30 mouse cellular contexts compared by ENCODE assay signal in genomic region chr3:115207072-115207471, GRCm38 (mm10).
DNase-seq lines count a peak whose midpoint lies in the region; ATAC-seq and TF ChIP-seq lines count a peak whose summit lies in the region.
"Had no signal": no experiment of that assay in that cellular context is flagged by ENCODE, and none has a peak within 500 bp of the region (broad histone marks: within the 10 kb centered on the region; RNA-seq: fewer than 3 reads in every experiment).

No protein-coding gene starts in this region.

- no peaks in the 10 kb centered on the region for H3K4me1 ChIP-seq in forebrain, embryonic 13.5 days
- H3K4me1 ChIP-seq in forebrain, embryonic 10.5 days: no peaks in the 10 kb centered on the region
- no peaks in the 10 kb centered on the region for H3K4me1 ChIP-seq in hindbrain, embryonic 16.5 days (ENCODE audit: control insufficient read depth, insufficient read depth, low read depth, low read length)
- no peaks in the 10 kb centered on the region for H3K4me1 ChIP-seq in hindbrain, embryonic 13.5 days (replicated peaks)
- no peaks in the 10 kb centered on the region for H3K4me1 ChIP-seq in midbrain, embryonic 14.5 days (ENCODE audit: control insufficient read depth, insufficient read depth, low read length)
- H3K4me1 ChIP-seq in midbrain, embryonic 10.5 days: no peaks in the 10 kb centered on the region
- no peaks in the 10 kb centered on the region for H3K4me1 ChIP-seq in forebrain, postnatal 0 days (ENCODE audit: insufficient read depth)
- H3K4me1 ChIP-seq: embryonic facial prominence, embryonic 15.5 days; heart, embryonic 12.5 days; kidney, embryonic 15.5 days; limb, embryonic 13.5 days; liver, embryonic 13.5 days; neural tube, embryonic 15.5 days had no signal

- TF ChIP-seq CTCF in forebrain, postnatal 0 days (IDR thresholded peaks at IDR 0.05; ENCODE audit: low read depth): no peak

- WGBS in forebrain, embryonic 13.5 days: 44% methylated on average over 4 of the region's 4 CpGs
- WGBS in forebrain, embryonic 10.5 days: 91% methylated on average over 4 of the region's 4 CpGs
- WGBS in hindbrain, embryonic 16.5 days: 54% methylated on average over 4 of the region's 4 CpGs
- 69% methylated on average over 4 of the region's 4 CpGs for WGBS in hindbrain, embryonic 13.5 days
- 79% methylated on average over 4 of the region's 4 CpGs for WGBS in midbrain, embryonic 14.5 days
- WGBS in midbrain, embryonic 10.5 days: 87% methylated on average over 4 of the region's 4 CpGs
- WGBS in forebrain, postnatal 0 days: 30% methylated on average over 4 of the region's 4 CpGs

- no peaks in the 10 kb centered on the region for H3K27me3 ChIP-seq in forebrain, embryonic 13.5 days
- H3K27me3 ChIP-seq in forebrain, embryonic 10.5 days (ENCODE audit: poor library complexity, severe bottlenecking): no peaks in the 10 kb centered on the region
- H3K27me3 ChIP-seq in hindbrain, embryonic 16.5 days (replicated peaks; ENCODE audit: control insufficient read depth, insufficient read depth, low read length): no peaks in the 10 kb centered on the region
- H3K27me3 ChIP-seq in hindbrain, embryonic 13.5 days: no peaks in the 10 kb centered on the region
- no peaks in the 10 kb centered on the region for H3K27me3 ChIP-seq in midbrain, embryonic 14.5 days (ENCODE audit: control insufficient read depth, insufficient read depth, low read length)
- H3K27me3 ChIP-seq in midbrain, embryonic 10.5 days (ENCODE audit: low read depth, poor library complexity, severe bottlenecking): no peaks in the 10 kb centered on the region
- no peaks in the 10 kb centered on the region for H3K27me3 ChIP-seq in forebrain, postnatal 0 days (ENCODE audit: insufficient read depth, low read length)
- H3K27me3 ChIP-seq: embryonic facial prominence, embryonic 15.5 days; heart, embryonic 12.5 days; kidney, embryonic 15.5 days; limb, embryonic 13.5 days; liver, embryonic 13.5 days; neural tube, embryonic 15.5 days had no signal

- H3K9me3 ChIP-seq in forebrain, embryonic 13.5 days (replicated peaks): no peaks in the 10 kb centered on the region
- H3K9me3 ChIP-seq in forebrain, embryonic 10.5 days: no peaks in the 10 kb centered on the region
- no peaks in the 10 kb centered on the region for H3K9me3 ChIP-seq in hindbrain, embryonic 16.5 days (ENCODE audit: control insufficient read depth, low read length)
- no peaks in the 10 kb centered on the region for H3K9me3 ChIP-seq in hindbrain, embryonic 13.5 days
- H3K9me3 ChIP-seq in midbrain, embryonic 14.5 days (ENCODE audit: control insufficient read depth, low read length): no peaks in the 10 kb centered on the region
- no peaks in the 10 kb centered on the region for H3K9me3 ChIP-seq in midbrain, embryonic 10.5 days (replicated peaks)
- H3K9me3 ChIP-seq in forebrain, postnatal 0 days (ENCODE audit: low read length): no peaks in the 10 kb centered on the region
- H3K9me3 ChIP-seq: embryonic facial prominence, embryonic 15.5 days; heart, embryonic 12.5 days; kidney, embryonic 15.5 days; limb, embryonic 13.5 days; neural tube, embryonic 15.5 days had no signal

- no peak overlapping the region for H3K27ac ChIP-seq in forebrain, embryonic 13.5 days
- no peak overlapping the region for H3K27ac ChIP-seq in forebrain, embryonic 10.5 days
- H3K27ac ChIP-seq in hindbrain, embryonic 16.5 days (ENCODE audit: low read depth, low read length): no peak overlapping the region
- no peak overlapping the region for H3K27ac ChIP-seq in hindbrain, embryonic 13.5 days
- no peak overlapping the region for H3K27ac ChIP-seq in midbrain, embryonic 14.5 days (replicated peaks; ENCODE audit: low read depth, low read length)
- H3K27ac ChIP-seq in midbrain, embryonic 10.5 days (replicated peaks): no peak overlapping the region
- H3K27ac ChIP-seq in forebrain, postnatal 0 days (ENCODE audit: low read depth, low read length): no peak overlapping the region
- H3K27ac ChIP-seq: embryonic facial prominence, embryonic 15.5 days; heart, adult 2 months; kidney, embryonic 15.5 days; layer of hippocampus, adult 2 months; left cerebral cortex, adult 2 months; limb, embryonic 13.5 days; liver, embryonic 13.5 days; neural tube, embryonic 15.5 days had no signal

- no peak for DNase-seq in forebrain, embryonic 10.5 days (ENCODE audit: extremely low spot score, low spot score)
- DNase-seq in midbrain, embryonic 14.5 days: peak; percentile 31
- DNase-seq in midbrain, embryonic 10.5 days (ENCODE audit: low spot score): no peak
- DNase-seq in forebrain, postnatal 0 days: peak; percentile 7
- DNase-seq: adrenal gland, adult 8-10 months; cerebellum, adult 11 months; cerebellum, adult 9-11 months; gastrocnemius, postnatal 36 days; heart, adult 2 months; heart, postnatal 10 days; kidney, adult 11 months; kidney, postnatal 36 days; liver, embryonic 13.5 days; lung, adult 2 months; lung, postnatal 14 days; retina, postnatal 1 day; right cerebral cortex, postnatal 14 days; thymus, postnatal 4 days had no signal

- peak; percentile 87 for ATAC-seq in forebrain, embryonic 13.5 days
- 0 out of 2 replicates have a peak, but pooled peaks have one; percentile 34 for ATAC-seq in hindbrain, embryonic 16.5 days
- no peak for ATAC-seq in hindbrain, embryonic 13.5 days (ENCODE audit: low FRiP score)
- no peak for ATAC-seq in midbrain, embryonic 14.5 days (ENCODE audit: low FRiP score, low TSS enrichment)
- no peak for ATAC-seq in forebrain, postnatal 0 days
- ATAC-seq: inflammation-experienced regulatory T-cells, adult 6 months had no signal

- no peak overlapping the region for H3K4me2 ChIP-seq in forebrain, embryonic 13.5 days
- H3K4me2 ChIP-seq in hindbrain, embryonic 16.5 days (ENCODE audit: low read length): no peak overlapping the region
- no peak overlapping the region for H3K4me2 ChIP-seq in hindbrain, embryonic 13.5 days
- no peak overlapping the region for H3K4me2 ChIP-seq in midbrain, embryonic 14.5 days (ENCODE audit: low read length)
- no peak overlapping the region for H3K4me2 ChIP-seq in forebrain, postnatal 0 days (ENCODE audit: low read depth)
- H3K4me2 ChIP-seq: embryonic facial prominence, embryonic 15.5 days; heart, embryonic 12.5 days; kidney, embryonic 15.5 days; limb, embryonic 13.5 days; liver, embryonic 13.5 days; neural tube, embryonic 15.5 days had no signal

- H3K9ac ChIP-seq in forebrain, embryonic 13.5 days: no peak overlapping the region
- no peak overlapping the region for H3K9ac ChIP-seq in hindbrain, embryonic 16.5 days (ENCODE audit: low read depth, low read length)
- no peak overlapping the region for H3K9ac ChIP-seq in hindbrain, embryonic 13.5 days
- no peak overlapping the region for H3K9ac ChIP-seq in midbrain, embryonic 14.5 days (replicated peaks; ENCODE audit: low read length)
- no peak overlapping the region for H3K9ac ChIP-seq in forebrain, postnatal 0 days
- H3K9ac ChIP-seq: embryonic facial prominence, embryonic 15.5 days; heart, embryonic 12.5 days; kidney, embryonic 15.5 days; limb, embryonic 13.5 days; liver, embryonic 13.5 days; neural tube, embryonic 15.5 days had no signal

- no peak overlapping the region for H3K4me3 ChIP-seq in forebrain, embryonic 13.5 days
- no peak overlapping the region for H3K4me3 ChIP-seq in forebrain, embryonic 10.5 days
- H3K4me3 ChIP-seq in hindbrain, embryonic 16.5 days (ENCODE audit: low read length): no peak overlapping the region
- H3K4me3 ChIP-seq in hindbrain, embryonic 13.5 days: no peak overlapping the region
- H3K4me3 ChIP-seq in midbrain, embryonic 14.5 days (replicated peaks; ENCODE audit: low read depth, low read length): no peak overlapping the region
- H3K4me3 ChIP-seq in midbrain, embryonic 10.5 days: no peak overlapping the region
- H3K4me3 ChIP-seq in forebrain, postnatal 0 days (ENCODE audit: low read depth, low read length): no peak overlapping the region
- H3K4me3 ChIP-seq: embryonic facial prominence, embryonic 15.5 days; heart, adult 2 months; heart, embryonic 12.5 days; kidney, embryonic 15.5 days; layer of hippocampus, adult 2 months; left cerebral cortex, adult 2 months; limb, embryonic 13.5 days; liver, embryonic 13.5 days; neural tube, embryonic 15.5 days had no signal

- no peaks in the 10 kb centered on the region for H3K36me3 ChIP-seq in forebrain, embryonic 13.5 days (ENCODE audit: poor library complexity, severe bottlenecking)
- H3K36me3 ChIP-seq in forebrain, embryonic 10.5 days (replicated peaks): no peaks in the 10 kb centered on the region
- H3K36me3 ChIP-seq in hindbrain, embryonic 16.5 days (ENCODE audit: control insufficient read depth, insufficient read depth, low read length): no peaks in the 10 kb centered on the region
- H3K36me3 ChIP-seq in hindbrain, embryonic 13.5 days: no peaks in the 10 kb centered on the region
- no peaks in the 10 kb centered on the region for H3K36me3 ChIP-seq in midbrain, embryonic 14.5 days (ENCODE audit: control insufficient read depth, insufficient read depth, low read length)
- no peaks in the 10 kb centered on the region for H3K36me3 ChIP-seq in midbrain, embryonic 10.5 days
- H3K36me3 ChIP-seq in forebrain, postnatal 0 days (ENCODE audit: insufficient read depth): no peaks in the 10 kb centered on the region
- H3K36me3 ChIP-seq: embryonic facial prominence, embryonic 15.5 days; G1E; heart, embryonic 12.5 days; kidney, embryonic 15.5 days; limb, embryonic 13.5 days; liver, embryonic 13.5 days; neural tube, embryonic 15.5 days had no signal

Comparison
In these comparisons a context has a peak if more than half of its experiments do, and no peak if none do; other contexts are left out.
1. ATAC-seq: peak in forebrain, embryonic 13.5 days (single experiment) and hindbrain, embryonic 16.5 days (single experiment); none in hindbrain, embryonic 13.5 days (single experiment), midbrain, embryonic 14.5 days (single experiment) and forebrain, postnatal 0 days (single experiment).
2. DNase-seq: peak in midbrain, embryonic 14.5 days (single experiment) and forebrain, postnatal 0 days (single experiment); none in forebrain, embryonic 10.5 days (single experiment) and midbrain, embryonic 10.5 days (single experiment).